Mouse (Mus musculus): ENCODE data around the gene Pappa2.
A peak's percentile ranks its signal among the peaks of the same experiment; 100 is the strongest.

Pappa2 gene

DNA sequence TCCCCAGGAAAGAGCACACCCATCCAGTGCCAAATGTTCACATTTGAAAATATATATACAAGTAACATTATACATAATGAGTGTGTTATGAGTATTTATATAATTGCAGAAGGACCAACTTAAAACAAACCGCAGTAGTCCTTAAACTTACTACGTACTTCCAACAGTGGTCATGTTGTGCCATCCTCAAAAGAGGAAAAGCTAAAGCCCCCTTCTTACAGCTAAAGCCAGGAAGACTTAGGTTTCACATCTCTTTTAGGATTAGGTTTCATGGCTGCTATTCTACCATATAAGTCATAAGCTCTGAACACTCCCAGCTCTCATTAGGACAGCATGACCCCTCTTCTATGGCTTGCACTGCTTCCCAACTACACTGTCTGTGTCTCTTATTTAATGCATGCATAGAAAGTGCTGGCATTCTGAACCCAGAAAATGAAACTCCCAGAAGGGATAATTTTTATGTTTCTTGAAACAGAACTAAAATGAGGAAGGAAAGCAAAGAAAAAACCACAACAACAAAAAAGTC, 105.7 kb downstream of the Pappa2 start:
- Histone ChIP-seq H3K27me3 (ENCODE audit: insufficient read depth, low read length) (no peaks in the 10 kb centered on the region), H3K4me1 (replicated peaks; ENCODE audit: low read depth, low read length) (no peaks in the 10 kb centered on the region)
- TF ChIP-seq CTCF (conservative IDR thresholded peaks at IDR 0.05; ENCODE audit: low read length) (no peak), NANOG (IDR thresholded peaks at IDR 0.05; ENCODE audit: borderline replicate concordance, low read length) (no peak), POU5F1 (IDR thresholded peaks at IDR 0.05; ENCODE audit: borderline replicate concordance, low read length) (no peak)

GRCm38 (mm10) chr1:158873631-158874030, 106.7 kb downstream of the Pappa2 start:
- TF ChIP-seq NANOG (IDR thresholded peaks at IDR 0.05; ENCODE audit: borderline replicate concordance, low read length) (no peak), POU5F1 (IDR thresholded peaks at IDR 0.05; ENCODE audit: borderline replicate concordance, low read length) (no peak), CTCF (conservative IDR thresholded peaks at IDR 0.05; ENCODE audit: low read length) (no peak)
- Histone ChIP-seq H3K4me3 (replicated peaks; ENCODE audit: low read length) (no peak overlapping the region), H3K36me3 (ENCODE audit: insufficient read depth, low read length) (no peaks in the 10 kb centered on the region), H3K4me1 (replicated peaks; ENCODE audit: low read depth, low read length) (no peaks in the 10 kb centered on the region), H3K9me3 (ENCODE audit: low read length) (no peaks in the 10 kb centered on the region), H3K27me3 (ENCODE audit: insufficient read depth, low read length) (no peaks in the 10 kb centered on the region)

More for the DNA sequence above, 105.7 kb downstream of the Pappa2 start:
- no peak overlapping the region for H3K4me3 ChIP-seq (replicated peaks; ENCODE audit: low read length)
- no peaks in the 10 kb centered on the region for H3K9me3 ChIP-seq (ENCODE audit: low read length)
- no peaks in the 10 kb centered on the region for H3K36me3 ChIP-seq (ENCODE audit: insufficient read depth, low read length)

DNA sequence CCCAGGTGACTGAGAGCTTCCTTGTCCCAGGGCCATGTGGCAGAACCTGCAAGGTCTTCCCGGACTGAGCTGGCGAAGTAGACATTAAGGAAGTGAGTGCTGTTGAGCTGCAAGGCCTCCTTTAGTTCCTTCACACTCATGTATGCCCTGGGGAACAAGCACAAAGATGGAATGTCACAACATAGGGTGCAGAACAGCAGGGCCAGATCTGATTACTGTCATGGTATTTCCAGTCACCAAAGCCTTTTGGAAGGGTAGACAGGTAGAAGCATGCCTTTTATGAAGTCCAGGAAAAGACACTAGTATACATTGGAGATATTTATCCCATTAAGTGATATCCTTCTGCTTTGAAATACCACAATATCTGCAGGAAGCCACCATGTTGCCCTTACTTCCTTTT, 108.9 kb downstream of the Pappa2 start:
- H3K4me1 ChIP-seq (replicated peaks; ENCODE audit: low read depth, low read length): no peaks in the 10 kb centered on the region
- no peaks in the 10 kb centered on the region for H3K36me3 ChIP-seq (ENCODE audit: insufficient read depth, low read length)
- no peaks in the 10 kb centered on the region for H3K9me3 ChIP-seq (ENCODE audit: low read length)
- no peaks in the 10 kb centered on the region for H3K27me3 ChIP-seq (ENCODE audit: insufficient read depth, low read length)
- no peak for TF ChIP-seq CTCF (conservative IDR thresholded peaks at IDR 0.05; ENCODE audit: low read length)
- no peak for TF ChIP-seq NANOG (IDR thresholded peaks at IDR 0.05; ENCODE audit: borderline replicate concordance, low read length)
- TF ChIP-seq POU5F1 (IDR thresholded peaks at IDR 0.05; ENCODE audit: borderline replicate concordance, low read length): no peak
- H3K4me3 ChIP-seq (replicated peaks; ENCODE audit: low read length): no peak overlapping the region

GRCm38 (mm10) chr1:158860190-158860589, 120.1 kb downstream of the Pappa2 start:
- Histone ChIP-seq H3K27me3 (ENCODE audit: insufficient read depth, low read length) (no peaks in the 10 kb centered on the region), H3K4me1 (replicated peaks; ENCODE audit: low read depth, low read length) (no peaks in the 10 kb centered on the region), H3K9me3 (ENCODE audit: low read length) (no peaks in the 10 kb centered on the region), H3K36me3 (ENCODE audit: insufficient read depth, low read length) (no peaks in the 10 kb centered on the region), H3K4me3 (replicated peaks; ENCODE audit: low read length) (no peak overlapping the region)
- no peak for TF ChIP-seq NANOG (IDR thresholded peaks at IDR 0.05; ENCODE audit: borderline replicate concordance, low read length)

DNA sequence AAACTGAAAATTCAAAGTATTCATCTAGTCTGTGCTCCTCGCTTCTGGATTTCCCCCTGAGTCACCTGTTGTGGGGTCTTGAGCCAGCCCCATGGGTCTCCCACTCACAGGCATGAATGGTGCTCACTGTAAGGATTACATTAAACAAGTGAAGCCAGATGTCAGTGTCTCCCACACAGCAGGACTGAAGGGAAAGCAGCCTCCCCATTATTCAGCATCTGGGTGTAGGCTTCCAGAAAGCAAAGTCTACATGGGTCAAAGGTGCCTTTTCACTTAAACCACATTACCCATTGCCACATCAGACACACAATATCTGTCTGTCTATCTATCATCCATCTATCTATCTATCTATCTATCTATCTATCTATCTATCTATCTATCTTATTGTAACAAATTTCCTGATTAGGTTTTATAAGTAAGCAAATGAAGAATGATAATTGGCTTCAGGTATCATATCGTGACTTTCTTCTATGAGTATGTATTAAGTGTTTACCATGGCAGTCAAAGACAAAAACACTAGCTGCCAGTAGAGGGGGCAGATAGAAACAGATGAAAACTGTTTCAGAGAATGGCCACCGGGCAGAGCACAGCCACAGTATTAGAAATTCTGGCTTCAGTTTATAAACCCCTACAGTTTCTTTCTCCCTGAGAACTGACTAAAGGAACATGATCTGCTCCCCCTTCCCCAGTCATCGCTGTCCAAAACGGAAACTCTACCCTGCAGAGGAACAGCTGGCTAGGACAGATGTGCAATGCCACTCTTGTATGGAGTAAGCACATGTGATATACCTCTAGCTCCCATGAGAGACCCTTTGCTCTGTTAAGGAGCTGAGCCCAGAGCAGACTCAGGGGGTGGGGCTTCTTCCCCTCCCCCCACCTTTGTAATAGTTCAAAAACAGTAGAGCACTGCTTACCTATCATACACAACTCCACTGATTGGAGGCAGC, 126.1 kb downstream of the Pappa2 start:
- H3K9me3 ChIP-seq (ENCODE audit: low read length): no peaks in the 10 kb centered on the region
- no peaks in the 10 kb centered on the region for H3K36me3 ChIP-seq (ENCODE audit: insufficient read depth, low read length)
- no peak overlapping the region for H3K4me3 ChIP-seq (replicated peaks; ENCODE audit: low read length)
- no peak for TF ChIP-seq NANOG (IDR thresholded peaks at IDR 0.05; ENCODE audit: borderline replicate concordance, low read length)
- no peak for TF ChIP-seq POU5F1 (IDR thresholded peaks at IDR 0.05; ENCODE audit: borderline replicate concordance, low read length)
- TF ChIP-seq CTCF (conservative IDR thresholded peaks at IDR 0.05; ENCODE audit: low read length): no peak
- no peaks in the 10 kb centered on the region for H3K4me1 ChIP-seq (replicated peaks; ENCODE audit: low read depth, low read length)
- no peaks in the 10 kb centered on the region for H3K27me3 ChIP-seq (ENCODE audit: insufficient read depth, low read length)

DNA sequence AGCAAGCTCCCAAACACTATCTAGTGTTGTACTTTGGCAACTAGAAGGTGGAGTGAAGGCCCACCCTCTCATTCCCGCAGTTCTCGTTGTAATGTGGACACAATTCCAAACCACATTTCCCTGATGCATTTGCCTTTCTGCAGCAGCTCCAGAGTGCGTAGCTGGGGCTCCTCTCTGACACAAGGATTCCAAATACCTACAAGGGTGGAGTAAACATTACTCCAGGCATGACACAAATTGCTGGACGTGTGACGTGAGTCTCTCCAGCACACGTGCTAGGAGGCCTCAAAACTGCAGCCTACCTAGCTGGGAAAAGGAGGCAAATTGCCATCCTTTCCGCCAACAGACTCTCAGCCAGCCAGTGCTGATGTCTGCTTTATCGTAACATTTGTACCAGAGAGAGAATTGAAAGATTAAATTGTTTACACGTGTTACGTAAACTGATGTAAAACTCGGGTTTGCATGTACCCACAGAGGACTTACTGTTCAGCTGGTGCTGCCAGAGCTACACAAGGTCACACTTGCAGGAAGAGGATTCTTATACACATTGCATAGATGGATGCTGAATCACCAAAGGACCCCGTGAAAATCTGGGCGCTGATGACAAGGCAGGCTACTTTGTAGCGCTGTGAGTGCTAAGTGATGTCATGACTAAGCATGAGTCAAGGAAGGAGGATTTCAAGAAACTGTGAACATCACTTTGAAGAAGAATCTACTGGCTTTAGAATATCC, 127.3 kb downstream of the Pappa2 start:
- no peaks in the 10 kb centered on the region for H3K9me3 ChIP-seq (ENCODE audit: low read length)
- TF ChIP-seq POU5F1 (IDR thresholded peaks at IDR 0.05; ENCODE audit: borderline replicate concordance, low read length) (no peak), NANOG (IDR thresholded peaks at IDR 0.05; ENCODE audit: borderline replicate concordance, low read length) (no peak), CTCF (conservative IDR thresholded peaks at IDR 0.05; ENCODE audit: low read length) (no peak)
- no peaks in the 10 kb centered on the region for H3K4me1 ChIP-seq (replicated peaks; ENCODE audit: low read depth, low read length)
- no peak overlapping the region for H3K4me3 ChIP-seq (replicated peaks; ENCODE audit: low read length)
- H3K36me3 ChIP-seq (ENCODE audit: insufficient read depth, low read length): no peaks in the 10 kb centered on the region
- no peaks in the 10 kb centered on the region for H3K27me3 ChIP-seq (ENCODE audit: insufficient read depth, low read length)

DNA sequence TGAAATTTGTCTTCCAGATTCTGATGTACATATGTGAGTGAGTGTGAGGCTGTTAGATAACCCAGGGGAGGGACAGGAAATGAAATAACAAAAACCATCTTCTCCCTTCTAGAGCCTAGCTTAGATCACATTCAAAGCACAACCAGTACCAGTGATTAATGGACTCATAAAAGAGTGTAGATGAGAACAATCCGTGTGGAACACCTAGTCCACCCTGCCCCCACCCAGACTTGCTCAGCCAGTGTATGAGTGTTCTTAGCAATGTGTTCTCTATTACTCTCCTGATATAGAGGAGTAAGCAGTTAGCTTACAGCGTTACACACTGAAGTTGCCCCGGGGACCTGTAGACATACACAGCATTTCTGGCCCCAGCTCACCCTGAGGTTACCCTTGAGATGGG, 129.8 kb downstream of the Pappa2 start:
- Histone ChIP-seq H3K9me3 (ENCODE audit: low read length) (no peaks in the 10 kb centered on the region), H3K36me3 (ENCODE audit: insufficient read depth, low read length) (no peaks in the 10 kb centered on the region), H3K4me1 (replicated peaks; ENCODE audit: low read depth, low read length) (no peaks in the 10 kb centered on the region), H3K4me3 (replicated peaks; ENCODE audit: low read length) (no peak overlapping the region), H3K27me3 (ENCODE audit: insufficient read depth, low read length) (no peaks in the 10 kb centered on the region)
- TF ChIP-seq NANOG (IDR thresholded peaks at IDR 0.05; ENCODE audit: borderline replicate concordance, low read length): no peak
- TF ChIP-seq POU5F1 (IDR thresholded peaks at IDR 0.05; ENCODE audit: borderline replicate concordance, low read length): no peak
- no peak for TF ChIP-seq CTCF (conservative IDR thresholded peaks at IDR 0.05; ENCODE audit: low read length)

- Histone ChIP-seq H3K4me1 (replicated peaks; ENCODE audit: low read depth, low read length) (no peaks in the 10 kb centered on the region), H3K27me3 (ENCODE audit: insufficient read depth, low read length) (no peaks in the 10 kb centered on the region), H3K4me3 (replicated peaks; ENCODE audit: low read length) (no peak overlapping the region), H3K9me3 (ENCODE audit: low read length) (no peaks in the 10 kb centered on the region), H3K36me3 (ENCODE audit: insufficient read depth, low read length) (no peaks in the 10 kb centered on the region)
- TF ChIP-seq NANOG (IDR thresholded peaks at IDR 0.05; ENCODE audit: borderline replicate concordance, low read length) (no peak), POU5F1 (IDR thresholded peaks at IDR 0.05; ENCODE audit: borderline replicate concordance, low read length) (no peak), CTCF (conservative IDR thresholded peaks at IDR 0.05; ENCODE audit: low read length) (peak; percentile 66)
Measured at GRCm38 (mm10) chr1:158844604-158845003, 135.7 kb downstream of the Pappa2 start.

Data from E14TG2a.4 (cell line).